Mouse (Mus musculus): ENCODE results near the gene Tesk2. TPM values are rescaled to one million over a fixed set of nuclear protein-coding genes. Genes with fewer than 3 reads are reported as not detected.

Gene Tesk2
- 10.1 to 12.0 TPM (median 11.0 TPM) in 4 replicates for total RNA-seq (2023; ENCODE audit: inconsistent age)

GRCm38 (mm10) chr4:116720343-116721097 lies at the start of gene Tesk2:
Gene Tesk2 (plus strand): TSS chr4:116720948.

DNA sequence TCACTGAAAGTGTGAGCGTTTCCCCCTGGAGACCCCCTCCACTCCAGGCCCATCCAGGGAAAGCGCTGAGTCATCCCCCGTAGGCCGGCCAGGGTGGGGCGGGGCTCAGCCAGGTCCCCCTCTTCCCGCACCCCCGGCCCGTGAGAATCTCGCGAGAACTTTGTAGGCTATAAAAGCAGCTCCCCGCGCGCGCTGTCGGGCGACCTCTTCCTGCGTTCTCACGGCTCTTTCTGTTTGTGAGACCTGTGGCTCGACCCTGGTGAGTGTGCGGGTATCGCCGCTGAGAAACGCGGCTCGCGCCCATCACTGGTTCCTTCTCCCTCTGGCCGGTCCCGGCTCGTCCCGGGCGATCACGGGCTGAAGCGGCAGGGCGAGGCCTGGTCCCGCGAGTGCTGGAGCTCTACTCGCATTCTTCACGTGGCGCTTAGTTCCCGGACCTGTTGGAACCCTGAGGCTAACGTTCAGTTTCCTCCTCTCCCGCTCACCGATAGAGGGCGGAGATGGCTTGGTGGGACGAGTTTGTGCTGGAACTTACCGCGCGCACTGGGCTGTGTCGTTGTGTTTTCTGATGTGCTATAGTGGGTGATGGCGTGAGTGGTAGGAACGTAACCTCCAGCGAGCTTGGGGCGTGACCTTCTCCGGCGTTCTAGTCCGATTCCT lies 35.2 kb upstream of the Tesk2 start, which contains the start of gene Prdx1:
Prdx1 (plus strand) TSS at position 143 of the 660 bp plus-strand sequence.

GRCm38 (mm10) chr4:116708201-116708764 lies 12.5 kb upstream of the Tesk2 start, which contains the start of the genes Mmachc and Ccdc163:
Gene Mmachc (minus strand): TSS chr4:116708406.
Gene Ccdc163 (plus strand): TSS chr4:116708509.

DNA sequence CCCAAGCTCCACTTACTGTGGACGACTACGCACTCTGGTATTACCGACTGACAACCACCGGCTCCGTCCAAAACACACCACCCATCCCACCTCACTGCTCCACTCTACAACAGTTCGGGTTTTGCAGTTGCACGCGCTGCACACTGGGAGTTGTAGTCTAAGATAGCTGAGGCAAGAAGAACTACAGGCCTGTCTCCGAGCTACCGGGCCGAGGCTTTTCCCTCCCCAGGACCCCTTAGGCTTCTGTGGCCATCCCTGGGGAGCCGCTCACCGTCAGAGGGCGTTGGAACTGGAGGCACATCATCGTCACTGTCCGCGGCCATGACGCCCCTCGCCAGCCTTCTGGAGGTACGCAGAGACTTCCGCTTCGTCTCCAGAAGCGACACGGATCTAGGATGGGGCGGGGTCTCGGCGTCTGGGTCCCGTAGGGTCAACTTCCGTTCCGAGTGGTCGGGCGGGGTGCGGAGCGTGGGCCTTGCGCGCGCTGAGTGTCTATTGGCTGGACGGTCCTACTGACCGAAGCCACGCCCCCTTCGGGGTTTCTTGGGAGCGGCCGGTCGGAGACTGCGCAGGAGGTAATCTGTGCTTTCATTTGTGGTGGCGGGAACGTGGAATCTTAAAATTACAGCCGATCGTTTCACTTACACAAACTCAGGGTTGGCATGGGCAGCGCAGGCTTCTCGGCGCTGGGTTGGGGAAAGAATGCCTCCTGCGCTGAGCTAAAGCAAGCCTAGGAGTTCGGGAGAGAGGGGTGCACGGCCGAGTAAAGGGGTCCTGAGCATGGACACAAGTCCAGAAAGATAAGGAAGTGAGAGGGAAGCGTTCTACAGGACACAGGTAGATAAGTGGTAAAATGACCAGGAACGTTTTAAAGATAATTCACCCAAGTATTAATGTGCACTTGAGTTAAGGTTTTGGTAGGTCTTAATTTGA lies 86.7 kb downstream of the Tesk2 start, which contains the start of the genes Toe1 and Mutyh:
Toe1 (minus strand) TSS at position 444 of the 933 bp plus-strand sequence.
Mutyh (plus strand) TSS at position 527 of the 933 bp plus-strand sequence.

GRCm38 (mm10) chr4:116821694-116822016 lies 100.9 kb downstream of the Tesk2 start, which contains the start of gene Hpdl:
Gene Hpdl (minus strand): TSS chr4:116821707.

Other genes with a start within 250 kb of the Tesk2 start
- 11.8 to 18.1 TPM (median 12.9 TPM) in 4 replicates for gene Ipp, start 213.4 kb upstream of the Tesk2 start, total RNA-seq (2023; ENCODE audit: inconsistent age)
- 9.7 to 14.4 TPM (median 13.8 TPM) in 4 replicates for gene Tmem69, start 165.0 kb upstream of the Tesk2 start, total RNA-seq (2023; ENCODE audit: inconsistent age)
- 90.2 to 107 TPM (median 96.4 TPM) in 4 replicates for gene Gpbp1l1, start 163.3 kb upstream of the Tesk2 start, total RNA-seq (2023; ENCODE audit: inconsistent age)
- gene Ccdc17, start 124.3 kb upstream of the Tesk2 start, total RNA-seq (2023; ENCODE audit: inconsistent age) = 15.7 to 21.3 TPM (median 18.8 TPM) in 4 replicates
- 60.5 to 64.7 TPM (median 62.3 TPM) in 4 replicates for gene Nasp, start 93.0 kb upstream of the Tesk2 start, total RNA-seq (2023; ENCODE audit: inconsistent age)
- 185 to 206 TPM (median 194 TPM) in 4 replicates for gene Akr1a1, start 69.3 kb upstream of the Tesk2 start, total RNA-seq (2023; ENCODE audit: inconsistent age)
- gene Prdx1, start 35.4 kb upstream of the Tesk2 start, total RNA-seq (2023; ENCODE audit: inconsistent age) = 167 to 174 TPM (median 172 TPM) in 4 replicates
- gene Mmachc, start 12.5 kb upstream of the Tesk2 start, total RNA-seq (2023; ENCODE audit: inconsistent age) = 4.3 to 6.3 TPM (median 6.0 TPM) in 4 replicates
- gene Ccdc163, start 12.4 kb upstream of the Tesk2 start, total RNA-seq (2023; ENCODE audit: inconsistent age) = 21.9 to 26.4 TPM (median 24.3 TPM) in 4 replicates
- 43.0 to 50.2 TPM (median 44.8 TPM) in 4 replicates for gene Toe1, start 86.7 kb downstream of the Tesk2 start, total RNA-seq (2023; ENCODE audit: inconsistent age)
- gene Mutyh, start 86.8 kb downstream of the Tesk2 start, total RNA-seq (2023; ENCODE audit: inconsistent age) = 13.3 to 30.0 TPM (median 20.1 TPM) in 4 replicates
- gene Hpdl, start 100.8 kb downstream of the Tesk2 start, total RNA-seq (2023; ENCODE audit: inconsistent age) = not detected in 4 replicates
- gene Zswim5, start 156.4 kb downstream of the Tesk2 start, total RNA-seq (2023; ENCODE audit: inconsistent age) = not detected in 4 replicates